Mouse (Mus musculus) E14TG2a.4 (cell line): ENCODE results near the gene Set.

ENCODE experiments used
- CTCF ChIP-seq: conservative IDR thresholded peaks from 2 replicates; pipeline ENCODE4 v1.5.1; 2014; ENCODE audit warnings: low read length
- NANOG ChIP-seq: IDR thresholded peaks from 2 replicates; pipeline ENCODE4 v1.6.1; 2014; ENCODE audit warnings: borderline replicate concordance, low read length, mixed read lengths
- POU5F1 ChIP-seq: IDR thresholded peaks from 2 replicates; pipeline ENCODE4 v1.6.1; 2014; ENCODE audit warnings: low read length, borderline replicate concordance

DNA sequence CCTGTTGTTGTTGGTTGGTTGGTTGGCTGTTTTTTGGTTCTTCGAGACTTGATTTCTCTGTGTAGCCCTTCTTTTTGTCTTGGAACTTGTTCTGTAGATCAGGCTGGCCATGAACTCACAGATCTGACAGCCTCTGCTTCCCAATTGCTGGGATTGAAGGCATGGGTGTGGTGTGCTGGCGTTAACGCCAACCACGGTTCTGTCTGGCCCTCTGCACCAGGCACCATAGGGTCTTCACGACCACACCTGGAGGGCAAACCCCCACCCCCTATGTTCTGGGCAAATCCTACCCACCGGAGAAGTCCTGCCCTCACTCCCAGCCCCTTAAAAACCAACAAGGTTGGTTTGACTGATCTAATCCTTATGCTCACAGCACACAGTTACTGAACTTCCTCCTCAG is 19.8 kb downstream of the Set start:
- TF ChIP-seq CTCF (no peak), POU5F1 (no peak), NANOG (no peak)
